In genomic region chr5:77361006-77361405, GRCm38 (mm10) we compare ENCODE assay signal across 18 mouse cellular contexts.
"Had no signal": no experiment of that assay in that cellular context is flagged by ENCODE, and none has a peak within 500 bp of the region (broad histone marks: within the 10 kb centered on the region; RNA-seq: fewer than 3 reads in every experiment).

No protein-coding gene starts in this region.

- ATAC-seq: liver, postnatal 0 days; lung, postnatal 0 days; midbrain, embryonic 15.5 days had no signal

- H3K4me2 ChIP-seq: kidney, embryonic 15.5 days; limb, embryonic 13.5 days; lung, embryonic 14.5 days; midbrain, embryonic 12.5 days; midbrain, embryonic 15.5 days; neural tube, embryonic 13.5 days had no signal

- DNase-seq: kidney, adult 8-10 months; liver; liver, postnatal 0 days; lung, embryonic 14.5 days; retina, postnatal 1 day; right cerebral cortex, postnatal 25 days; thymus, adult 2 months; thymus, postnatal 14 days; thymus, postnatal 4 days had no signal

- H3K9me3 ChIP-seq: kidney, embryonic 15.5 days; limb, embryonic 10.5 days; limb, embryonic 13.5 days; midbrain, embryonic 12.5 days; midbrain, embryonic 15.5 days; neural tube, embryonic 13.5 days had no signal

- H3K9ac ChIP-seq: kidney, embryonic 15.5 days; limb, embryonic 13.5 days; liver, embryonic 14.5 days; liver, postnatal 0 days; lung, embryonic 14.5 days; midbrain, embryonic 12.5 days; midbrain, embryonic 15.5 days; neural tube, embryonic 13.5 days had no signal

- H3K27ac ChIP-seq: limb, embryonic 10.5 days; limb, embryonic 13.5 days; liver, embryonic 14.5 days; macrophage; midbrain, embryonic 12.5 days; midbrain, embryonic 15.5 days; neural tube, embryonic 13.5 days had no signal

- H3K36me3 ChIP-seq: kidney, embryonic 15.5 days; limb, embryonic 10.5 days; limb, embryonic 13.5 days; midbrain, embryonic 12.5 days; midbrain, embryonic 15.5 days; neural tube, embryonic 13.5 days had no signal

- H3K27me3 ChIP-seq: kidney, embryonic 15.5 days; limb, embryonic 13.5 days had no signal

- H3K4me3 ChIP-seq: kidney, embryonic 15.5 days; limb, embryonic 10.5 days; limb, embryonic 13.5 days; midbrain, embryonic 12.5 days; midbrain, embryonic 15.5 days; neural tube, embryonic 13.5 days had no signal
